Mouse (Mus musculus) ES-E14 (cell line): ENCODE measurements at regions not wholly inside any gene's neighbourhood (a gene's known extent, or its start where the extent isn't known, plus 50 kb on each side); places are given as distances from the start of the nearest gene placed in this dataset.
A peak's percentile ranks its signal among the peaks of the same experiment; 100 is the strongest.

Experiments used
- DNase-seq: peaks from one replicate; pipeline ENCODE4 v3.0.0-alpha.2; 2013; ENCODE audit warnings: low read depth, low spot score
- H3K27ac ChIP-seq: 2 replicates; pipeline ENCODE4 v1.5.1; 2012; ENCODE audit warnings: low read depth, mild to moderate bottlenecking, low read length, moderate library complexity, mixed read lengths; ENCODE audit not compliant: poor library complexity, insufficient read depth, severe bottlenecking
- H3K36me3 ChIP-seq: 2 replicates; pipeline ENCODE4 v1.6.1; 2012; ENCODE audit warnings: mild to moderate bottlenecking, low read length, moderate library complexity, mixed read lengths; ENCODE audit not compliant: control insufficient read depth, poor library complexity, insufficient read depth, severe bottlenecking
- H3K4me1 ChIP-seq, 2 experiments: fragments of 150-350 bp in 1 of 2; sonication (generic) in 1 of 2; 2 replicates each; pipeline ENCODE4 v1.6.1; 2012; ENCODE audit warnings: low read length in 2 of 2, mild to moderate bottlenecking in 1 of 2, mixed read lengths in 1 of 2; ENCODE audit not compliant: control insufficient read depth in 2 of 2, insufficient read depth in 2 of 2, poor library complexity in 1 of 2
- H3K4me3 ChIP-seq, 2 experiments: fragments of 150-350 bp in 1 of 2; sonication (generic) in 1 of 2; 2 replicates each; pipeline ENCODE4 v1.5.1; 2012; ENCODE audit warnings: low read length in 2 of 2, low read depth in 1 of 2, mild to moderate bottlenecking in 1 of 2, mixed read lengths in 1 of 2; ENCODE audit not compliant: insufficient read depth in 1 of 2, poor library complexity in 1 of 2, severe bottlenecking in 1 of 2
- H3K9ac ChIP-seq: 2 replicates; pipeline ENCODE4 v1.6.1; 2012; ENCODE audit warnings: low read depth, mild to moderate bottlenecking, low read length, mixed read lengths; ENCODE audit not compliant: poor library complexity, insufficient read depth, severe bottlenecking
- H3K9me3 ChIP-seq: fragments of 150-350 bp; sonication (generic); 2 replicates; pipeline ENCODE4 v1.6.1; 2012; ENCODE audit warnings: low read depth, mild to moderate bottlenecking, low read length; ENCODE audit not compliant: control insufficient read depth, insufficient read depth
- CHD2 ChIP-seq: IDR thresholded peaks from 2 replicates; pipeline ENCODE4 v1.6.1; 2014; ENCODE audit warnings: mild to moderate bottlenecking, low read depth, low read length, inconsistent platforms
- HCFC1 ChIP-seq: IDR thresholded peaks from 2 replicates; pipeline ENCODE4 v1.6.1; 2012; ENCODE audit warnings: low read length, inconsistent platforms, borderline replicate concordance; ENCODE audit not compliant: insufficient read depth
- MAFK ChIP-seq: IDR thresholded peaks from 2 replicates; pipeline ENCODE4 v1.6.1; 2014; ENCODE audit warnings: mild to moderate bottlenecking, low read depth, low read length, inconsistent platforms; ENCODE audit not compliant: insufficient read depth
- ZC3H11A ChIP-seq: IDR thresholded peaks from 2 replicates; pipeline ENCODE4 v1.6.1; 2012; ENCODE audit warnings: low read depth, mild to moderate bottlenecking, inconsistent platforms, low read length, borderline replicate concordance
- ZNF384 ChIP-seq: IDR thresholded peaks from 2 replicates; pipeline ENCODE4 v1.6.1; 2012; ENCODE audit warnings: low read depth, low read length, inconsistent platforms
- in situ Hi-C, 2 experiments: fragments of 600-800 bp; cut with MboI; formaldehyde crosslinking; loops; one replicate each; pipeline ENCODE4 v1.15.1; 2025; ENCODE audit warnings: low sequenced_read_pairs in 2 of 2, inconsistent platforms in 1 of 2; ENCODE audit not compliant: unreplicated experiment in 2 of 2

DNA sequence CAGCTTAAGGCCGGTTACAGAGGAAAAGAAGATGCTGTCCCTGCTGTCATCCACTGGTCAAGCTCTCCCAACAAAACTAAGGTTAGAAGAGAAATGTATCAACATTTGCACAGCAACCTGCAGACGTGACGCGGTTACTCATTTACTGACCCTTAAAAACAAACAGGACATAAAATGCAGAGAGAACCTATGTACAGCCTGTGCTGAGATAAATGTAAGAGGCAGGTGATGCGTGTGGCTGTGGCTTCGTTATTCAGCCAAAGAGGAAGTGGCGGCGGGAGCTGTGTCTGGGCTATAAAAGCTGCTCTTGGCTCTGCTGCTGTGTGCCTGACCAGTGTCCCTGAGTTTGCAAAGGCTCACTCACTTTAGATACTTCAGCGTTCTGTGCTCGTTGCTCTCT is 58.2 kb upstream of the Zfp507 start:
- Histone ChIP-seq H3K4me3 (no peak overlapping the region), H3K9me3 (no peaks in the 10 kb centered on the region), H3K4me1 (no peaks in the 10 kb centered on the region), H3K9ac (no peak overlapping the region), H3K36me3 (no peaks in the 10 kb centered on the region), H3K27ac (no peak overlapping the region)
- in situ Hi-C loops: no loop called here
- no peak for DNase-seq
- no peak for TF ChIP-seq CHD2
- no peak for TF ChIP-seq ZNF384
- TF ChIP-seq HCFC1: no peak
- TF ChIP-seq MAFK: no peak
- TF ChIP-seq ZC3H11A: no peak

DNA sequence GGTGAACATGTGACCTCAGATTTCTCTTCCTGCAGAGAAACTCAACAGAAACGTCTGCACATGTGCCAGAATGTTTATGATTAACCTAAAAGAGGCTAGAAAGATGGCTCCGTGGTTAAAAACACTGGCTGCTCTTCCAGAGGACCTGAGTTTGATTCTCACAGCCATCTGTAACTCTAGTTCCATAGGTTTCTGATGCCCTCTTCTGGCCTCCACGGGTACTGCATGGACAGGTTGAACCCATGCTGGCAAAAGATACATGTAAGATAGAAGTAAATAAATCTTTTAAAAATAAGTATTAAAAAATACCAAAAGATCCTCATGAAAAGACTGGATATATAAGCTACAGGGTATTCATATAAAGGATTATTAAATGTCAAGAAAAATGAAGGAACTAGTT is 56.8 kb upstream of the Zfp507 start:
- Histone ChIP-seq H3K4me1 (no peaks in the 10 kb centered on the region), H3K4me3 (no peak overlapping the region), H3K36me3 (no peaks in the 10 kb centered on the region), H3K27ac (no peak overlapping the region), H3K9ac (no peak overlapping the region), H3K9me3 (no peaks in the 10 kb centered on the region)
- no peak for TF ChIP-seq ZNF384
- TF ChIP-seq ZC3H11A: peak; percentile 55; the same call in 1 of the 2 replicates
- in situ Hi-C loops: no loop called here
- DNase-seq: peak; percentile 37

DNA sequence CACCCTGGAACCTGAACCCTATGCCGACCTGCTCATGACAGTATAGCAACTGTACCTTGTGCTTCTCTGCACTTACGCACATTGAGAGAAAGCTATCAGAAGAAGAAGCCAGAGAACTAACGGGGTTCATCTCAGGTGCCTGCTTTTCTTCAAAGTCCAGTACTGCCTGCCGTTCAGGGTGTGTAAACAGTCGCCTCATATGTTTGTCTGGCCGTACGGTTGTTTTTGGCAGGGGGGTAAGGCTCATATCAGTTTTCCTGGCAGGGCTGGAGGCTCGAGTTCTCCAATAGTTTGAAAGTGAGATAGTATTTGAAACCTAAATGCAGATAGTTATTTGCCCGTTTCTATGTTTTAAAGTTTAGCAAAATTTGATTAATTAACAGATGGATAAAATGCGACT is 54.9 kb upstream of the Zfp507 start:
- no peak overlapping the region for H3K9ac ChIP-seq
- H3K36me3 ChIP-seq: no peaks in the 10 kb centered on the region
- in situ Hi-C loops: no loop called here
- no peak overlapping the region for H3K4me3 ChIP-seq
- no peak overlapping the region for H3K27ac ChIP-seq
- no peak for TF ChIP-seq ZNF384
- no peak for DNase-seq
- H3K9me3 ChIP-seq: no peaks in the 10 kb centered on the region
- no peaks in the 10 kb centered on the region for H3K4me1 ChIP-seq
